In genomic region chr10:42958686-42959085, GRCm38 (mm10) we compare ENCODE assay signal across 9 mouse cellular contexts.
DNase-seq lines count a peak whose midpoint lies in the region; ATAC-seq and TF ChIP-seq lines count a peak whose summit lies in the region.
"Had no signal": no experiment of that assay in that cellular context is flagged by ENCODE, and none has a peak within 500 bp of the region (broad histone marks: within the 10 kb centered on the region; RNA-seq: fewer than 3 reads in every experiment).

No protein-coding gene starts in this region.

- peaks cover 22% of the 10 kb centered on the region for H3K27me3 ChIP-seq in lung, embryonic 16.5 days (ENCODE audit: control insufficient read depth, insufficient read depth, low read depth, low read length)
- H3K27me3 ChIP-seq in stomach, postnatal 0 days (ENCODE audit: control insufficient read depth, insufficient read depth, low read length): no peaks in the 10 kb centered on the region

- peak overlapping the region; percentile 64 for H3K4me2 ChIP-seq in lung, embryonic 16.5 days (ENCODE audit: low read depth, low read length)
- H3K4me2 ChIP-seq in stomach, postnatal 0 days (replicated peaks; ENCODE audit: low read depth): peak overlapping the region; percentile 47

- no peak for ATAC-seq in lung, embryonic 16.5 days (ENCODE audit: low read depth)
- ATAC-seq in stomach, postnatal 0 days (ENCODE audit: low FRiP score, low TSS enrichment): no peak
- ATAC-seq in erythroid progenitor cell, adult 5-6 weeks (replicated peaks; ENCODE audit: low FRiP score, poor library complexity, severe bottlenecking): no peak

- no peak for TF ChIP-seq CTCF in stomach, postnatal 0 days (IDR thresholded peaks at IDR 0.05; ENCODE audit: low read depth)

- H3K36me3 ChIP-seq in lung, embryonic 16.5 days (ENCODE audit: control insufficient read depth, insufficient read depth, low read length): no peaks in the 10 kb centered on the region
- no peaks in the 10 kb centered on the region for H3K36me3 ChIP-seq in stomach, postnatal 0 days (ENCODE audit: control insufficient read depth, insufficient read depth, low read length)

- 57% methylated on average over 4 of the region's 4 CpGs for WGBS in lung, embryonic 16.5 days
- WGBS in stomach, postnatal 0 days: 42% methylated on average over 4 of the region's 4 CpGs

- no peak for TF ChIP-seq EP300 in stomach, postnatal 0 days (optimal IDR thresholded peaks at IDR 0.05)

- DNase-seq in embryo, embryonic 11 days: peak; percentile 37
- DNase-seq in embryo, embryonic 9.5 days (ENCODE audit: extremely low spot score): no peak
- no peak for DNase-seq in lung, postnatal 14 days
- peak; percentile 40 for DNase-seq in mesoderm, embryonic 11.5 days (ENCODE audit: low read depth, low spot score)
- no peak for DNase-seq in stomach, postnatal 0 days (ENCODE audit: low spot score)
- no peak for DNase-seq in cerebellum, postnatal 10 days

- no peaks in the 10 kb centered on the region for H3K9me3 ChIP-seq in lung, embryonic 16.5 days (ENCODE audit: control insufficient read depth, low read length)
- H3K9me3 ChIP-seq in stomach, postnatal 0 days (ENCODE audit: control insufficient read depth, low read length): no peaks in the 10 kb centered on the region

- no peak overlapping the region; the same call in 1 of the 2 replicates for H3K9ac ChIP-seq in lung, embryonic 16.5 days (ENCODE audit: low read length)
- no peak overlapping the region for H3K9ac ChIP-seq in stomach, postnatal 0 days (ENCODE audit: low read length)

- H3K4me1 ChIP-seq in lung, embryonic 16.5 days (replicated peaks; ENCODE audit: control insufficient read depth, insufficient read depth, low read length): peaks cover 8% of the 10 kb centered on the region
- 0 out of 2 replicates have a peak, but pooled peaks cover 2% of the 10 kb centered on the region for H3K4me1 ChIP-seq in stomach, postnatal 0 days (replicated peaks; ENCODE audit: control insufficient read depth, insufficient read depth)

- no peak overlapping the region for H3K27ac ChIP-seq in lung, embryonic 16.5 days (ENCODE audit: low read length)
- no peak overlapping the region for H3K27ac ChIP-seq in stomach, postnatal 0 days (replicated peaks)
- H3K27ac ChIP-seq: macrophage had no signal

- H3K4me3 ChIP-seq in lung, embryonic 16.5 days (ENCODE audit: low read length): no peak overlapping the region
- no peak overlapping the region for H3K4me3 ChIP-seq in stomach, postnatal 0 days (ENCODE audit: low read depth, low read length)

Comparison
In these comparisons a context has a peak if more than half of its experiments do, and no peak if none do; other contexts are left out.
1. DNase-seq: peak in embryo, embryonic 11 days (single experiment) and mesoderm, embryonic 11.5 days (single experiment); none in embryo, embryonic 9.5 days (single experiment), lung, postnatal 14 days (single experiment), stomach, postnatal 0 days (single experiment) and cerebellum, postnatal 10 days (0 of 2).